Mouse (Mus musculus) MEL (cell line): ENCODE data around the gene Ppig. TPM values are rescaled to one million over a fixed set of nuclear protein-coding genes. Genes with fewer than 3 reads are reported as not detected.

Experiments used
- DNase-seq: peaks from one replicate; pipeline ENCODE4 v3.0.0; 2011; ENCODE audit warnings: low read depth, low spot score
- H3K27ac ChIP-seq: 2 replicates; pipeline ENCODE4 v1.5.1; 2012; ENCODE audit warnings: low read depth, mild to moderate bottlenecking, control low read depth, low read length, moderate library complexity; ENCODE audit not compliant: control insufficient read depth
- H3K27me3 ChIP-seq, 2 experiments: fragments of 150-350 bp in 1 of 2; sonication (generic) in 1 of 2; 2 replicates each; pipeline ENCODE4 v1.6.1; 2012; ENCODE audit warnings: low read length in 2 of 2, mild to moderate bottlenecking in 2 of 2, improper control_type of control experiment in 1 of 2, moderate library complexity in 1 of 2; ENCODE audit not compliant: insufficient read depth in 2 of 2, control insufficient read depth in 1 of 2
- H3K36me3 ChIP-seq, 2 experiments: 2 replicates each; pipeline ENCODE4 v1.6.1; 2012 to 2014; ENCODE audit warnings: low read length in 2 of 2, improper control_type of control experiment in 1 of 2, inconsistent platforms in 1 of 2, mild to moderate bottlenecking in 1 of 2; ENCODE audit not compliant: insufficient read depth in 2 of 2, control insufficient read depth in 1 of 2
- H3K4me1 ChIP-seq, 2 experiments: fragments of 150-350 bp in 1 of 2; sonication (generic) in 1 of 2; 2 replicates each; pipeline ENCODE4 v1.6.1; 2012; ENCODE audit warnings: low read length in 2 of 2, improper control_type of control experiment in 1 of 2, mild to moderate bottlenecking in 1 of 2; ENCODE audit not compliant: insufficient read depth in 2 of 2, control insufficient read depth in 1 of 2
- H3K4me3 ChIP-seq, 2 experiments: fragments of 150-350 bp in 1 of 2; sonication (generic) in 1 of 2; 2 replicates each; pipeline ENCODE4 v1.5.1; 2012; ENCODE audit warnings: low read depth in 2 of 2, low read length in 2 of 2, mild to moderate bottlenecking in 2 of 2, moderate library complexity in 2 of 2, control low read depth in 1 of 2, improper control_type of control experiment in 1 of 2; ENCODE audit not compliant: control insufficient read depth in 1 of 2, insufficient read depth in 1 of 2
- H3K79me2 ChIP-seq: 2 replicates; pipeline ENCODE4 v1.6.1; 2012; ENCODE audit warnings: mild to moderate bottlenecking, low read length, moderate library complexity; ENCODE audit not compliant: control insufficient read depth, poor library complexity, insufficient read depth
- H3K9ac ChIP-seq: 2 replicates; pipeline ENCODE4 v1.6.1; 2012; ENCODE audit warnings: low read depth, mild to moderate bottlenecking, control low read depth, low read length, moderate library complexity; ENCODE audit not compliant: control insufficient read depth, poor library complexity, severe bottlenecking
- H3K9me3 ChIP-seq: fragments of 150-350 bp; sonication (generic); replicated peaks from 2 replicates; pipeline ENCODE4 v1.6.1; 2012; ENCODE audit warnings: mild to moderate bottlenecking, low read length, improper control_type of control experiment, moderate library complexity; ENCODE audit not compliant: insufficient read depth
- BHLHE40 ChIP-seq: IDR thresholded peaks from 2 replicates; pipeline ENCODE4 v1.6.1; 2012; ENCODE audit warnings: low read depth, mild to moderate bottlenecking, inconsistent platforms, low read length, improper control_type of control experiment, borderline replicate concordance
- CHD1 ChIP-seq: IDR thresholded peaks from 2 replicates; pipeline ENCODE4 v1.6.1; 2012; ENCODE audit warnings: low read depth, mild to moderate bottlenecking, inconsistent platforms, low read length, improper control_type of control experiment
- CHD2 ChIP-seq: IDR thresholded peaks from 2 replicates; pipeline ENCODE4 v1.6.1; 2011; ENCODE audit warnings: low read length, improper control_type of control experiment
- CTCF ChIP-seq, 3 experiments: IDR thresholded peaks in 2 of 3; conservative IDR thresholded peaks in 1 of 3; 2 replicates each; pipeline ENCODE4 v1.5.1; 2011 to 2012; ENCODE audit warnings: low read length in 3 of 3, low read depth in 2 of 3, mild to moderate bottlenecking in 2 of 3, improper control_type of control experiment in 1 of 3, inconsistent platforms in 1 of 3, mixed read lengths in 1 of 3, moderate library complexity in 1 of 3; ENCODE audit not compliant: control insufficient read depth in 1 of 3, insufficient read depth in 1 of 3, poor library complexity in 1 of 3, severe bottlenecking in 1 of 3
- E2F4 ChIP-seq: IDR thresholded peaks from 2 replicates; pipeline ENCODE4 v1.6.1; 2011; ENCODE audit warnings: low read depth, low read length, improper control_type of control experiment, borderline replicate concordance
- ELF1 ChIP-seq: IDR thresholded peaks from 2 replicates; pipeline ENCODE4 v1.6.1; 2014; ENCODE audit warnings: low read depth, mild to moderate bottlenecking, inconsistent platforms, low read length, improper control_type of control experiment, moderate library complexity
- ETS1 ChIP-seq: IDR thresholded peaks from 2 replicates; pipeline ENCODE4 v1.6.1; 2012; ENCODE audit warnings: low read depth, mild to moderate bottlenecking, inconsistent platforms, low read length, improper control_type of control experiment, moderate library complexity
- GABPA ChIP-seq: IDR thresholded peaks from 2 replicates; pipeline ENCODE4 v1.6.1; 2012; ENCODE audit warnings: low read depth, mild to moderate bottlenecking, inconsistent platforms, low read length, improper control_type of control experiment, moderate library complexity
- HCFC1 ChIP-seq: IDR thresholded peaks from 2 replicates; pipeline ENCODE4 v1.6.1; 2012; ENCODE audit warnings: low read depth, mild to moderate bottlenecking, inconsistent platforms, low read length, improper control_type of control experiment, moderate library complexity
- JUND ChIP-seq: IDR thresholded peaks from 2 replicates; pipeline ENCODE4 v1.6.1; 2011; ENCODE audit warnings: low read depth, mild to moderate bottlenecking, improper control_type of control experiment, low read length
- MAX ChIP-seq: IDR thresholded peaks from 2 replicates; pipeline ENCODE4 v1.6.1; 2011; ENCODE audit warnings: low read length, improper control_type of control experiment
- MEF2A ChIP-seq: IDR thresholded peaks from 2 replicates; pipeline ENCODE4 v1.6.1; 2014; ENCODE audit warnings: low read depth, mild to moderate bottlenecking, inconsistent platforms, low read length, improper control_type of control experiment; ENCODE audit not compliant: poor library complexity, insufficient replicate concordance, severe bottlenecking; ENCODE audit errors: extremely low read depth
- MXI1 ChIP-seq: IDR thresholded peaks from 2 replicates; pipeline ENCODE4 v1.6.1; 2011; ENCODE audit warnings: mild to moderate bottlenecking, low read depth, low read length, improper control_type of control experiment
- MYB ChIP-seq: IDR thresholded peaks from 2 replicates; pipeline ENCODE4 v1.6.1; 2011; ENCODE audit warnings: mild to moderate bottlenecking, low read depth, low read length, improper control_type of control experiment
- MYC ChIP-seq: IDR thresholded peaks from 2 replicates; pipeline ENCODE4 v1.6.1; 2011; ENCODE audit warnings: low read depth, mild to moderate bottlenecking, low read length, improper control_type of control experiment, moderate library complexity
- NELFE ChIP-seq: IDR thresholded peaks from 2 replicates; pipeline ENCODE4 v1.6.1; 2011; ENCODE audit warnings: low read depth, low read length, improper control_type of control experiment
- POLR2A ChIP-seq, 2 experiments: IDR thresholded peaks; 2 replicates each; pipeline ENCODE4 v1.6.1; 2011 to 2012; ENCODE audit warnings: low read length in 2 of 2, mild to moderate bottlenecking in 2 of 2, control low read depth in 1 of 2, improper control_type of control experiment in 1 of 2, low read depth in 1 of 2, moderate library complexity in 1 of 2; ENCODE audit not compliant: control insufficient read depth in 1 of 2, insufficient read depth in 1 of 2, poor library complexity in 1 of 2
- POLR2AphosphoS2 ChIP-seq: IDR thresholded peaks from 2 replicates; pipeline ENCODE4 v1.6.1; 2011; ENCODE audit warnings: low read length, improper control_type of control experiment
- POLR2AphosphoS5 ChIP-seq: IDR thresholded peaks from 2 replicates; pipeline ENCODE4 v1.6.1; 2012; ENCODE audit warnings: low read depth, borderline replicate concordance, mild to moderate bottlenecking, inconsistent platforms, low read length, moderate library complexity, mixed read lengths
- RAD21 ChIP-seq: IDR thresholded peaks from 2 replicates; pipeline ENCODE4 v1.6.1; 2011; ENCODE audit warnings: mild to moderate bottlenecking, low read depth, low read length, improper control_type of control experiment
- RCOR1 ChIP-seq: IDR thresholded peaks from 2 replicates; pipeline ENCODE4 v1.6.1; 2012; ENCODE audit warnings: low read depth, mild to moderate bottlenecking, inconsistent platforms, low read length, improper control_type of control experiment
- SIN3A ChIP-seq: IDR thresholded peaks from 2 replicates; pipeline ENCODE4 v1.6.1; 2012; ENCODE audit warnings: low read length, improper control_type of control experiment, inconsistent platforms
- SMC3 ChIP-seq: IDR thresholded peaks from 2 replicates; pipeline ENCODE4 v1.6.1; 2011; ENCODE audit warnings: low read depth, low read length, improper control_type of control experiment
- TAL1 ChIP-seq: IDR thresholded peaks from 2 replicates; pipeline ENCODE4 v1.6.1; 2012; ENCODE audit warnings: mild to moderate bottlenecking, inconsistent platforms, low read length, moderate library complexity, mixed read lengths
- TCF12 ChIP-seq: IDR thresholded peaks from 2 replicates; pipeline ENCODE4 v1.6.1; 2014; ENCODE audit warnings: low read depth, mild to moderate bottlenecking, inconsistent platforms, low read length, improper control_type of control experiment, moderate library complexity
- UBTF ChIP-seq: IDR thresholded peaks from 2 replicates; pipeline ENCODE4 v1.6.1; 2012; ENCODE audit warnings: low read depth, mild to moderate bottlenecking, inconsistent platforms, low read length, improper control_type of control experiment, moderate library complexity, borderline replicate concordance; ENCODE audit not compliant: insufficient read depth
- ZC3H11A ChIP-seq: IDR thresholded peaks from 2 replicates; pipeline ENCODE4 v1.6.1; 2012; ENCODE audit warnings: low read depth, mild to moderate bottlenecking, inconsistent platforms, low read length, improper control_type of control experiment
- ZKSCAN1 ChIP-seq: IDR thresholded peaks from 2 replicates; pipeline ENCODE4 v1.6.1; 2012; ENCODE audit warnings: low read depth, mild to moderate bottlenecking, inconsistent platforms, low read length, improper control_type of control experiment, moderate library complexity
- ZNF384 ChIP-seq: IDR thresholded peaks from 2 replicates; pipeline ENCODE4 v1.6.1; 2012; ENCODE audit warnings: low read depth, mild to moderate bottlenecking, inconsistent platforms, low read length, improper control_type of control experiment
- polyA plus RNA-seq, 2 experiments: library from polyadenylated mRNA; stranded (reverse) in 1 of 2; unstranded in 1 of 2; fragments of >175 nt in 1 of 2; fragments of >200 nt in 1 of 2; gene quantifications; 2 replicates each; pipeline versions ENCODE4 v1.2.1 to v1.2.4; 2012; ENCODE audit warnings: low replicate concordance in 2 of 2, low read depth in 1 of 2; ENCODE audit not compliant: insufficient read length in 2 of 2, insufficient read depth in 1 of 2, missing spikeins in 1 of 2
- total RNA-seq: library from RNA; depleted of rRNA; stranded (reverse); fragments of 300-350 nt; gene quantifications from 2 replicates; pipeline ENCODE4 v1.2.3, GENCODE M21; 2012

The Ppig gene
- total and polyA plus RNA-seq, 3 experiments: 12.5 to 132 (median 115) TPM

- TF ChIP-seq RCOR1: no peak
- TF ChIP-seq POLR2AphosphoS2: no peak
These were observed 67.9 kb downstream of the Ppig start (continued) for GRCm38 (mm10) chr2:69790285-69790684.

- Histone ChIP-seq H3K9ac (no peak overlapping the region), H3K4me1 (peaks cover 3 to 6% of the 10 kb centered on the region in 2 experiments; a peak in 3 of 4 replicates), H3K79me2 (0 out of 2 replicates have a peak, but pooled peaks cover 3% of the 10 kb centered on the region), H3K27ac (no peak overlapping the region), H3K36me3 (peaks cover 7 to 9% of the 10 kb centered on the region in 2 experiments; a peak in 3 of 4 replicates), H3K27me3 (no peaks in the 10 kb centered on the region), H3K9me3 (no peaks in the 10 kb centered on the region), H3K4me3 (peak overlapping the region in 1 of 2 experiments; percentile 83; a peak in 3 of 4 replicates)
- no peak for TF ChIP-seq SMC3
- no peak for TF ChIP-seq GABPA
- TF ChIP-seq ZNF384: peak; percentile 56
- TF ChIP-seq, all 39 proteins: peak for 1
- DNase-seq: no peak
These were observed 68.4 kb downstream of the Ppig start for GRCm38 (mm10) chr2:69790722-69791121.

GRCm38 (mm10) chr2:69802911-69803312, 80.6 kb downstream of the Ppig start:
- H3K4me3 ChIP-seq: peak overlapping the region; percentile 74 to 82; a peak in 3 of 4 replicates
- no peak for TF ChIP-seq CHD1
- TF ChIP-seq ETS1: no peak; the same call in 1 of the 2 replicates
- TF ChIP-seq MYC: no peak
- TF ChIP-seq TCF12: no peak
- TF ChIP-seq JUND: no peak
- 0 out of 2 replicates have a peak, but pooled peaks have one; percentile 21 for TF ChIP-seq HCFC1
- TF ChIP-seq POLR2A (IDR thresholded peaks at IDR 0.05; ENCODE audit: control insufficient read depth in 1 of 2, insufficient read depth in 1 of 2, low read depth in 1 of 2, low read length in 2 of 2, poor library complexity in 1 of 2): peak in 1 of 2 experiments; percentile 29; a peak in 1 of 4 replicates
- TF ChIP-seq CTCF (IDR thresholded peaks at IDR 0.05 in 2 of 3, conservative IDR thresholded peaks at IDR 0.05 in 1 of 3; ENCODE audit: control insufficient read depth in 1 of 3, insufficient read depth in 1 of 3, low read depth in 2 of 3, low read length in 3 of 3, poor library complexity in 1 of 3, severe bottlenecking in 1 of 3): peak; percentile 72 to 85 (median 84)
- TF ChIP-seq E2F4: no peak
- no peak for TF ChIP-seq MYB
- peak; percentile 35 for TF ChIP-seq SMC3
- no peak for TF ChIP-seq RCOR1
- TF ChIP-seq ELF1: no peak
- no peak for TF ChIP-seq POLR2AphosphoS5
- no peak for TF ChIP-seq MEF2A
- TF ChIP-seq SIN3A: no peak
- no peak for TF ChIP-seq NELFE
- no peak for TF ChIP-seq UBTF
- TF ChIP-seq MXI1: peak; percentile 47; the same call in 1 of the 2 replicates
- TF ChIP-seq POLR2AphosphoS2: no peak
- TF ChIP-seq ZKSCAN1: no peak
- TF ChIP-seq MAX: no peak
- TF ChIP-seq TAL1: peak; percentile 37
- no peak for TF ChIP-seq CHD2
- no peak; the same call in 1 of the 2 replicates for TF ChIP-seq RAD21
- no peak for TF ChIP-seq BHLHE40
- TF ChIP-seq ZC3H11A: no peak
- TF ChIP-seq GABPA: no peak

More at GRCm38 (mm10) chr2:69802911-69803312, 80.6 kb downstream of the Ppig start:
- Histone ChIP-seq H3K9ac (peak overlapping the region; percentile 48), H3K27me3 (no peaks in the 10 kb centered on the region), H3K9me3 (no peaks in the 10 kb centered on the region), H3K36me3 (peaks cover 0 to 17% of the 10 kb centered on the region in 2 experiments; a peak in 2 of 4 replicates), H3K4me1 (peaks cover 2 to 14% of the 10 kb centered on the region in 2 experiments), H3K79me2 (no peaks in the 10 kb centered on the region), H3K27ac (peak overlapping the region; percentile 65)
- peak; percentile 94 for DNase-seq
